Mouse (Mus musculus): ENCODE results near the gene Nat9.

Nat9 gene

DNA sequence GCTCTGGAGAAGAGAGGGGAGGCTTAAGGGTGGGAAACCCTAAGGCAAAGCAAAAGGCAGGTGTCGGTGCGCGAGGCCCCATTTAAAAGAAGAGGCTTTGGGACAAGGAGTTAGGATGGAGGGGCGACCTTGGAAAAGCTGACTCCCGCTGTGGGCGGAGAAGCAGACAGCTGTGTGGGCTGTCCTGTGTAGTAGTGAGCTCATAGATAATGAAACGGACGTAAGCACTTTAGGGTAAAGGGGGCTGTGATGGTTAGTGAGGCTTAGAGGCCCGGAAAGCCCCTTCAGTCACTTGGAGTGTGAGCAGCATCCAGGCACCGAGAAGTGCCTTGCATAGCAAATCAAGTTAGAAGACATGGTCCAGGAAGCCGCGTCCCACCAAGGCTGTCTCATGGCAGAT is at the start of gene Nat9:
TSS of gene Nat9 (minus strand) at position 167 of the 400 bp plus-strand sequence.
- no peak for DNase-seq

DNA sequence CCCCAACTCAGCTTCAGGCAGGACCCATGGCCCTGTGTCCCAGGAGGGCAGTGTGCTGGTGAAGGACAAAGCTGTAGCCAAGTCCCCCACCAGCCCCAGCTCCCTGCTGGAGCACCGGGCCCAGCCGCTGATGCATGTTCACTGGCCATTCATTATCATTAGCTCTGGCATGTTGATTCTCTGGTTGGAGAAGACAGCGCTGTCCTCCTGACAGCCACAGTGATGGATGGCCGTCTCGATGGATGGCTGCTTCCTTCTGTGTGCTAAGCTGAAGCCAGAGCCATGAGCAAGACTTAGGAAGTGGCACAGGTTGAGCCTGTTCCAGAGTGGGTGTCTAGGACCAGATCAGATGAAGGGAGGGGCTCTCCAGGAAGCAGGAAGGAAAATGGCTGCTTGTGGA is 48.9 kb upstream of the Nat9 start:
- DNase-seq: no peak

DNA sequence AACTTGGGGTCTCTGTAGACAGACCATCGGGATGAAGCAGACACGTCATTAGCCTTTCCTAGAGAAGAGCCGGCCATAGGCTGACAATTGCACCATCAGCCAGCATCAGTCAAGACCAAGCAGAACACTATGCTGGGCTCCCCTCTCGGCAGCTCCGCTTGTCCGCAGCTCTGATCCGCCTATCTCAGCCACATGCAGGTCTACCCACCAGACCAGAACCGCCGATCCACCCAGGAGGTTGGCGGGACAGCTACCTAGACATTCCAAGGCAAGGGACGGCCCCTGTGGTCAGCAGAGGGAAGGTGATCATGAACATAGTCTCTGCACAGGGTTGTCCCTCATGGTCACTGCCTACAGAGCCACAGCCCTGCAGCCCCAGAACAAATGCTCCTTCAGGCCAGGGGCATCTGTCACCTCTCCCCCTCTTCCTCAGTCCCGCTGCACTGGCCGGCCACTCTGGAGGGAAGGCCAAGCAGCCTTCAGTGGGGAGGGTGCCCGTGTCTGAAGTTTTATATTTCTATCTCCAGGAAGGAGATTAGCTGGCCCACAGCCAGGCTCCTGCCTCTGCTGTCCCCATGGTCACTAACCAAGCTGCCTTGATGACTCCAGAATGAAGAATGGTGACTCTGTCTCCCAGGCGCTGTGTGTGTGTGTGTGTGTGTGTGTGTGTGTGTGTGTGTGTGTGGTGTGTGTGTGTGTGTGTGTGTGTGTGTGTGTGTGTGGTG is 46.8 kb upstream of the Nat9 start:
- DNase-seq: no peak

DNA sequence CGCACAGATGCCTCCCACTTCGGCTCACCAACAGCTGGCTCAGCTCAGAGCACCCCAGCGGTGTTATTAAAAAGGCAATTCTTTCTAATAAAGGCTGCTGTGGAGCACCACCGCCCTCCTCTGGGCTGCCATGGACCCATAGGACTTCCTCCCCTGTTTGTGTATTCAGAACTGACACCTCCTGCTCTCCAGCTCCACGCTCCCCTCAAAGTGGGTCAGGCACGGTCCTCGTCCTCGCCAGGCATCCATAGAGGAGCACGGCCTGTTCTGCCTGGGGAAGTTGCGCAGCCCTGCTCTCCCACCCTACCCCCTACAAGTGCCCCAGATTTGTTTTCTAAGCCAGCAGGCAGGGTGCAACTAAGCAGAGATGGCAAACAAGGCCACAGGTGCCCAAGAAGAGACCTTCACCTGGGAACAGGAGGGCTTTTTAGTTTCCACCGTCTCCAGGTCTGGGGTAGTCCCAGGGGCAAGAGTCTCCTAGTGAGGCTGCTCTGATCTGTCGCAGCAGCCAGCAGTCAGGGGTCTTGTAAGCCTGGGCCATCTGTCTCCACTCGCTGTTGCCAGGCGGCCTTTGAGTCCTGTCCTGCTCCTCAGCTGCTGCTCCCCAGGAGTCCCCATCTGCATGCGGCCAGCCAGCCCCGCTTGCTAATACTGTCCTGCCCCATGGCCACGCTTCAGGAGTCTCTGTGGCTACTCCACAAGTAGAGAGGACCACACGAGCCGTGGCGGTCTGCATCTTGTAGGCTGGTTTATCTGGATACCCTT is 46.0 kb upstream of the Nat9 start:
- DNase-seq: no peak

DNA sequence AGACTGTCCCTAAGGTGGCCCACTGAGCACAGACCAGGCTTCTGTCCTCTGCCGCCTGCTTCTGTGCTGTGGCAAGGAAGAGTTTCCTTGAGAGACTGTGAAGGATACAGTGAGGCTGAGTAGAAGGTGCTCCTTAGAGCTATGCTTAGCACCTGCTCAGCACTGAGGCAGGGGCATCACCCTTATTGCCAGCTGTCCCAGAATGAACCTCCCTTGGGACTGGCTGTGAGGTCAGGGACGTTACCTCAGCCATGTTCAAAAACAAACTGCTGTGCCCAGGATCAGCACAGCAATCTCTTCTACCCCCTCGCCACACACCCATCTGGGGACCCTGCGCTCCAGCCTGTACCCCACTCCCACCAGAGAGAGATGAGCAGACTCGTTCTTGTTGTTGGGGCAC is 45.2 kb upstream of the Nat9 start:
- DNase-seq: no peak

DNA sequence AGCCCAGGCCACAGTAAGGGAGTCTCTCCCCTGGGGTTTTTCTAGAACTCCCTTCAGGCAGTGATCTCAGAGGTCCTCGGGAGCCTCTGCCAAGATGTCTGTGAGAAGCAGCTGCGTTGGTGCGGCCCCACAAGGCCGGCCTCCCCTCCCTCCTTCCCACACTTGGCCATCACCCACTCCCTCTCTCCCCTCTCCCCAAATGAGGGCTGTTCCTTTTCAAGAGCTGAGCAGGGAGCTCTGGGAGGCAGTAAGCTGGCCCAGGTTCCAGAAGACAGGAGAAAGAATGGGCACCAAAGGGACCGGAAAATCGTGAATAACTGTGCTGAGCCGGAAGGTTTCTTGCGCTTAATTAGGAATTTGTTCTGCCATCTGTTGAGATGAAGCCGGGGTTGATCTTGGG is 44.3 kb upstream of the Nat9 start:
- DNase-seq: no peak

DNA sequence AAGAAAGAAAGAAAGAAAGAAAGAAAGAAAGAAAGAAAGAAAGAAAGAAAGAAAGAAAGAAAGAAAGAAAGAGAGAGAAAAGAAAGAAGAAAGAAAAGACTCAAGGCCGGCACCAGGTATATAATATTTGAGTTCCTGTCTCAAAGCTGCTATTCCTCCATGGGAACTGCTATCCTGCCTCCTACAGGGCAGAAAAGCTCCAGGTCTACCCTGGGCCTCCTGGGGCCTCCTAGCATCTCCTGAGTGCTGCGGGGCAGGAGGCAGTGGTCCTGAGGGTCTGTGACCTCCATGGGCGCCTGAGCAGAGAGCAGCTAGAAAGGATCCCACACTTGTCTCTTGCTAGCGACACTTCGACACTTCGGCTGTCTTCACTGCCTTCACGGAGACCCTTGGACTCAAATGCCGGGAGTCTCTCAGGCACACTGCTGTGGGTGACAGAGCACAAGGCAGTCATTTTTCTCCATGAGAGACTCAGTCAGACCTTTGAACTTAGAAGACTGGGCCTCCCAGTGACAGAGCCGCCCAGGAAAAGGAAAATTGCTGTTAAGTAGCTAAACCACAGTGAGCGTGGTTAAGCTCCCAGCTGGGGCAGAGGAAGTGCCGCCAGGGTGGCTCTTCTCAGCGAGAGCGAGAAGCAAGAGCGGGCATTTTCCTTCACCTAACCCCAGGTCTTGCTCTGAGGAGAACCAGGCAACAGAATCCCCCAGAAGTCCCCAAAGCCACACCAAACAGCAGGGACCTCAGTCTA is 43.7 kb upstream of the Nat9 start:
- DNase-seq: peak; percentile 56

DNA sequence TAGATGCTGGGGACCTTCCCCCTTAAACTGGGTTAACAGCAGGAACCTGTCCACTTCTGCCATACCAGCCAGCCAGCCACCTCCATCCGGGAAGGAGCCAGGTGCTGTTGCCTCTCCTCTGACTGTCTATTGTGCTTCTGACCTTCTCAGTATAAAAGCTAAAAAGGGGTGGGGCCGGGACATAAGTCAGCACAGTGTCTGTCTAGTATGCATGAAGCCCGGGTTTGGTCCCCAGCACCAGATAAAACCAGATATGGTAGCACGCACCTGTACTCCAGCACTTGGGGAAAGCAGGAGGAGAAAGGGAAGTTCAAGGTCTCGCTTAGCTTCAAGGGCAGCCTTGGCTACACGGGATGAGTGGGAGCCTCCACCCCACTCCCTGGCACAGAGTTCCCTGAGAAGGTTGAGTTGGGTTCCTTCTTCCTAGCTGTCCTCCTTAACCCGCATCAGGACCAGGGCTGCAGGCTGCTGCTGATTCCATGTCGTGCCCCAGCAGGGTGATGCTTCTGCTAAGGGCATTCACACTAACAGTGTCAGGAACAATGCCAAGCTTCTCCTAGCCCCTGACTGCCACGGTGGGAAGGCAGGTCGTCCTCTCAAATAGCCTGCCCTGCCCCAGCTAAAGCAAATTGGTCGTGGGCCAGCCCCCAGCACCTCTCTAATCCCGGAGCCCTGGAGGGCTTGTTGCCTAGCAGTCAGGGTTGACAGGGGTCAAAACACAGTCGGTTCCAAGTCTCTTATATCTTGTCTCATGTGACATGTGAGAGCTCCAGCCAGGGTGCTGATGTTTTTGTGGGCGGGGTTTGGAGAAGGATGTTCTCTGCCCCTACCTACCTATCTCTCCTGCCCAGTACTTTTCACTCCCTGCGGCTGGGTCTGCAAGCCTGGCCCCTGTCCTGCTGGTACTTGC is 41.6 kb upstream of the Nat9 start:
- DNase-seq: no peak

DNA sequence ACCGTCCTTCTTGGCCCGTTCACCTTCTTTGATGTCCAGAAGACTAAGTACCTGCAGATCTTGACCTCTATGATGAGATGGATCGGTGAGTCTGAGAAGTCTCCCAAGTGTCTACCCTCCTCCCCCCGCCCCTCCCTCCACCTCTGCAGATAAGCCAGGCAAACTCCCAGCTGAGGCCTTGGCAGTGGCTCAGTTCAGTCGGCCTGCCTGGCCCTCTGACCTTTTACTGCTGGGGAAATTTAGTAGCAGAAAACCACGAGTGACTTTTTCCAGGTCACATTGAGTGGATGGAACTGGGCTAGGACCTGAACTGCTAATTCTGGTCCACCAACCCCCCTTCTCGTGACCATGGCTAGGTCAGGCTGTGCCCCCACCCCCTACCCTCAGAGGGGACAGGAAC is 40.8 kb upstream of the Nat9 start:
- DNase-seq: no peak

DNA sequence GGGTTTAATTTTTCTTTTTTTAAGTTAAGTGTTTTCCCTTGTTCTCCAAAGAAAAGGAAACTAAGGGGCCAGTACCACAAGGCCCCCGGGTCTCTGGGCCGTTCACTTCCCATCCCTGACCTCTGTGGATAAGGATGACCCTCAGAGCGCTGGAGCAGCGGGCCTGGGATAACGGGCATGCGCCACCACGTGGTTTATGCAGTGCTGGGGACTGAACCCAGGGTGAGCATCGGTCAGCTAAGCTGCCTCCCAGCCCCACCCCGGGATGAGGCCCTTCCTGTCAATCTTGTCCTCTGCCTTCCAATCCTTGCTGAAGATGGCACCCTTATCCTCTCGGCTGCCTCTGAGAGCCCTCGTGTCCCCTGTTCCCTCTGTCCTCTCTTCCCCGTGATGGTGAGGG is 40.0 kb upstream of the Nat9 start:
- no peak for DNase-seq

DNA sequence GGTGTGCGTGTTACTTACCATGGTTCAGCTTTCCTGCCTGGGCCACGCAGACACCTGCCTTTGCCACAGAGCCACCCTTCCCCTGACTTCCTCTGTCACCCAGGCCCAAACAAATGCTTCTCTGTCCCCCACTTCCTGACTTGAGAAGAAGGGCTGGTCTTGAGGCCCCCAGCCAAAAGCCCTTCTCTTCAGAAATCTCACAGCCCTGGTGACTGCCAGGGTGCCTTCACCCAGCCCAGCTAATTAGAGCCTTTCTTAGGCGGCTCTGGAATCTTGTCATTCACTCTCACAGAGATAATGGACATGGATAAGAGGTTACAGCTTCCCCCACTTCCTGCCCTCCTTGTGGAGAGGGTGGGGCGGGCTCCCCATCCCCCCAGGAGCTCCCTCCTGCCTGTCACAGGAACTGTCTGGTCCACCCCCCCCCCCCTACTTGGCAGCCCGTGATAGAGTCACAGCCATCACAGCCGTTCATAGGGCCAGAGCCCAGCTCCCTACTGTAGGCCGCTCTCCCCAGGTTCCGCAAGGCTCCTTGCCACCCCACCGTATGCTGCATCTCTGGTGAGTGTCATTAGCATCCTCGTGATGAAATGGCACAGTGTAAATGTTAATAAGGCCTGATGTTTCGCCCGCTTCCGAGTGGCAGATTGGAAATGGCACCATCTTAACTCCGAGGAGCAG is 39.3 kb upstream of the Nat9 start:
- no peak for DNase-seq

DNA sequence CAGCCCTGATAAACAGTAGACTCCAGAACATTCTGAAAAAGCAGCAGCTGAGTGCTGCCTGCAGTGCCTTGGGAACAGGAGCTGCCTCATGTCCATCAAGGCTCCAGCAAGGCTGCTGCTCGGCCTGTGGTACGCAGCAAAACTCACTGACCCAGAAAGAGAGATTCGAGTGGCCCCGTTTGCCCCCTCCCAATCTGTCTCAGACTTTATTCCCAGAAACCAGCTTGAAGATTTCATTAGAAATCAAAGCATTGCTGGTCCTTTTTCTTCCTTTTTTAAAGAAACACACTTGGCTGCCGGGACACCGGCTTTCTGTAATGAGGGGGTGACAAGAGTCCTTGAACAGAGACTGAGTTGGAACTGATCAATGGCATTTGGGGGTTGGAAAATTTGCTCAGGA is 37.6 kb upstream of the Nat9 start:
- no peak for DNase-seq

DNA sequence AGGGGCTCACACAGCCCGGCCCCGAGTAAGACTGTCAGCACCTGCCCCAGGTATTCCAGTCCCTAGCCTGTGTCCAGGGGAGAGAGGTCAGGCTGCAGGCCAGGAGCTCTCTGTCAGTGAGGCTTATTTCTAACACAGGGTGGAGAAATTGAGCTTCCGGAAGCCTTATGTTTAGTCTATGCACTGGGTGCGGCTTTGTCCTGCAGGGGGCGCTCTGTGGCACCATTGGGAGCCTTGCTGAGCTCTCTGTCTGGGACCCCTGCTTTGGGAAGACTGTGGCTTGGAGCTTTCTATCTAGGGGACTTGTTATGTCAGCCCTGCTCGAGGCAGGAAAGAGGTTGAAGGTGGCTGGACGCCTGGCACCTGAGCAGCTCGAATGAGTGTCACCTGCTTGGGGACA is 37.2 kb upstream of the Nat9 start:
- no peak for DNase-seq

DNA sequence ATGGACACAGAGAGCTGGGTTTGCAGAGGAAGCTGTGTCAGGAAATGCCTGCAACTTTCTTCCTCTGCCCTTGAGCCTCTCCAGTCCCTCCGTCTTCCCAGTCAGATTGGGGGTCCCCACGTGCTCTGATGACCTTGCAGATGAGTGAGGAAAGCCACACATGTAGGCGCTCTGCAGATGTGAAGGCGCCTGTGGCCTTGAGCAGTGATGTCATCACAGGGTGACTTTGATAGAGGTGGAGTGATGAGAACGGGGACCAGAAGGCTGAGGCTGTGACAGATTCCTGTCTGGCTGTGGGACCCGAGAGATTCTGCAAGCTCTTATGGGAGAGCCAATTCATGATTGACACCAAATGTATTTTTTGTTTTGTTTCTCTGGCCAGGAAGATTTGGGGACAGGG is 36.2 kb upstream of the Nat9 start:
- no peak for DNase-seq

DNA sequence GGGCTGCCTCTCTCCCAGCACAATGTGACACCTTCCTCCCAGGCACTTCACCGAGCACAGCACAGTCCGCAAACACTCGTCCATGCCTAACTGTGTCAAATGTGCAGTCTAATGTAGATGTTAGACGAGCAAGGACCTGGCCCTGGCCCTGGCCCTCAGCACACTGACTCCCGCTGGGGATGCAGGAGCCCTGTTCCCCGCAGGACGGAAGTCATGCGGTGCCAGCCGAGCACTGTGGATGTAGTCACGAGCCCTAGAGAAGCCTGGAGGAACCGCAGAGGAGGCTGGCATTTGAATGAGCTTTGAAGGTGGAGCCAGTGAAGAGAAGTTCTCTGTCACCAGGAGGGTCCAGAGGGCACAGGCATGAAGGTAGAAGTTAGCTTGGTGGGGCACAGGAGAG is 35.8 kb upstream of the Nat9 start:
- no peak for DNase-seq

DNA sequence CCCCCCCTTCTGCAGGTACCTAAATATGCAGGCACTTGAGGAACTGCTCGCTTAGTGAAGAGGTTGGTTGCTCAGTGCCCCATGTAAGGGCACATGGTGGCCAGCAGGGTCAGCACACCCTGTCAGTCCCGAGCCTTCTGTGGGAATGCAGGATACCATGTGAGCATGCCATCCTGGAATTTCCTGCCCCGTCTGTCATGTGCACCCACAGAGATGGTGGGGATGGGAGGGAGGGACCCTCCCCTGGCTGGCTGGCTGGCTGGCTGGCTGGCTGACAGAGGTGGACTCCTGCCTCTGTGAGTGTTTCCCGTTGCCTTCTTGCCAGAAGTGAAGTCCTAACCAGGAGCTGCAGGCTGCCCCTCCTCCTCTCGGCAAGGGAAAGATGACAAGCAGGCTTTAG is 34.9 kb upstream of the Nat9 start:
- no peak for DNase-seq

DNA sequence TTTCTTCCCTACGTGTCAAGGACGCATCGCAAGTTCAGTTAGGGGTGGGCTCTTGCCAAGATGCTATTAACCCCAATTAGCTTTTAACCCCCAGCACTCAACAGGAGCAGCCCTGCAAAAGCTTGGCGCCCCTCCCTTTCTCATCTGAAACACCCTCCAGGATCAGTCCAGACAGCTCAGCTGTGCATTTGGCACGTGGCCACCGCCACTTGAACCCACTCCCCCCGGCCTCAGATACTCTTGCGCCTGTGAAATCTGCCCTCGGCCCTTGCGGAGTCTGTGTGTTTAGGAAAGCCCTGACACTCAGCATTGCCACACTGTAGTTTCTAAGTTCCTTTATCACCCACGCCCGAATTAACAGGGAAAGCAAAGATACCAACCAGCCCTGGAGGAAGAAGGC is 34.4 kb upstream of the Nat9 start:
- DNase-seq: no peak

DNA sequence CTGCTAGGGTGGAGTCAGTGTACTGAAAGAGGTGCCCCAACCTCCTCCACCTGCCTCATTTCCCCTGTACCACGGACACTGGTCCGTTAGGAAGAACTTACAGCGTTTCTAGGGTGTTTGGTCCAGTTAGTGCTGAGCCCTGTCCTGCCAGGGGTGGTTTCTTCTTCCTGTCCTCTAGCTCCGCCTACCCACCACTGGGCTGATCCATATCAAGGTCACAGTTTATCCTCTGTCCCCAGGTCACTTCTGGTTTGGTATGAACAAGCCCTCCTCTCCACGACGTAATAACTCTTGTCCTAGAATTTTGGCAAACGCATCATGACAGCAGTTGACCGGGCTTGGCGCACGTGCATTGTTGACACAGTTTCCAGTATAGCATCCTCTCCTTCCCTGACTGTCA is 32.0 kb upstream of the Nat9 start:
- no peak for DNase-seq

DNA sequence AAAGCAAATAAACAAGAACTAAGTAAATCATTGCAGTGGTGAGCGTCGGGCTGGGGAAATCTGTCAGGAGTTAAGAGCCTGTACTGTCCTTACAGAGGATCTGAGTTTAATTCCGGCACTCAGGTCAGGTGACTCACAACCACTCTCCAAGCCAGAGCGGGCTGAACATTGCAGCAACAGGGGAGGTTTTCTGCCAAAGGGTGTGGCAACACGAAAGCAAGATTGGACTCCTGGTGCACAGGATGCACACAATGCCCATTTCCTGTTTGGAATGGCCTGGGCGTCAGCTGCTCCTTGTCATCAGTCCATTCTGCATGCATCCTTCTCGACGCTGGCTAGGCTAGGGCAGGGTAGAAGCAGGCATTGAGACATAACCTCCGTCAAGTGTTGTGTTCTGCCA is 31.6 kb upstream of the Nat9 start:
- DNase-seq: peak; percentile 42

DNA sequence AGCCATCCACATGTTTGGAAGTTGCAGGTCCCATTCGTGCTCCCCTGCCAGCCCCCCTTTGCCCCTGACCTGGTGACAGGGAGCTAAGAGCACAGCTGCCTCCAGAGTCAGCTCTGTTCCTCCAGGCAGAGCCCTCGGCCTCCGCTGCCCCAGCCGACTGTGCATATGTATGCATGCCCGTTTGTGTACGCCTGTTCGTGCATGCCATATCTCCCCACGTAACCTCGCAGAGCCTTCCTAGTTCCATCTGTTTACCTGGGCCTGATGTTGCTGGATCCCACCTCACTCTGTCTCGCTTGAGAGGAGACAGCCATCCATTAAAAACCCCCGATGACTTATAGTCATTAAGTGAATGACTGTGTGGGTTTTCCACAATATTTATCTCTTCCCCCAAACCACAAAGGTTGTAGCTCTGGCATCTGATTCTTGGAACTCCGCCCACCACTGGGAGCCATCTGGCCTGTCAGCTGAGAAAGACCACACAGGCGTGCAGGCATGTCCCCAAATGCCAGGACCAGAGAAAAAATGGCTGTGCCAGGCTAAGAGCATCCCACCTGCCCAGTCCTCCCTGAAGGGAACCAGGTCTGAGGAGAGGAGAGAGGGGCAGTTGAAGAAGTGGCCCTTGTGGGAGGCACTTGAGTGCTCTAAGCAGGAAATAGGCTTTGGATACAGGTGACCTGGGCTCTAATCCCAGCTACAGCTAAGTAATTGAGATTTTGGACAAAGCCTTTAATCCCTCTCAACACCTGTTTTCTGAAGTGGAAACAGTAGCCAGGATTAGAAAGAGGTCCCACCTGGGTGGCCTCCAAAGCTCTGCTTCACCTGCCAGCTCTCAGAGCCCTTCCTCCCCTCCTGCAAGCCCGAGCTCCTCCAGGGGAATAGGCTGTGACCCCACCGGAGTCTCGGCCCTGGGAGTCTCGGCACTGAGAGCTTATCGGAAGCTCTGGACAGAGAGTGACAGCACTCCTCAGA is 30.1 kb upstream of the Nat9 start:
- no peak for DNase-seq

DNA sequence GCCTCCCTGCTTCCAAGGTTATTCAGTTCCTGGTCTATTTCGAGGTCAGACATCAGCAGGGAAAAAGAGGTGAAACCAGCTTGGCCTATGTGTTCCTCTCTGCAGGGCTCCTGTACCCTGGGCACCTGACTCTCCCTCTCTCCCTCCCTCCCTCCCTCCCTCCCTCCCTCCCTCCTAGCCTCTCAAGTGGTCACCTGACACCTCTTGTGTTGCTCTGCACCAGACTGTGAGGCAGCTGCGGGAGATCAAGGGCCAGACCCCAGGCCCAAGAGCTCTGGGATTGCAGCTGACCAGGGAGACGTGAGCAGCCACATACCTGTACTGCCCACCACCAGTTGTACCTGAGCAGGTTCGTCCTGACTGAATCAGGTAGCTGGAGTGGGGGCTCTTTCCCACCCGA is 27.5 kb upstream of the Nat9 start:
- no peak for DNase-seq

Data from kidney, adult 11 months (tissue).